Mouse (Mus musculus) retina, adult 2 months (tissue): ENCODE measurements around the gene Klf7.
A peak's percentile ranks its signal among the peaks of the same experiment; 100 is the strongest.

Experiments used
- DNase-seq: peaks from one replicate; pipeline ENCODE4 v3.0.0-alpha.2; 2012; ENCODE audit warnings: low read depth, low spot score

The Klf7 gene

GRCm38 (mm10) chr1:64104665-64105064 is 17.4 kb downstream of the Klf7 start:
- DNase-seq = no peak

- no peak for DNase-seq
Observed at GRCm38 (mm10) chr1:64101331-64101730, 20.8 kb downstream of the Klf7 start.

GRCm38 (mm10) chr1:64098800-64099199 is 23.3 kb downstream of the Klf7 start:
- no peak for DNase-seq

GRCm38 (mm10) chr1:64097640-64098287 is 24.3 kb downstream of the Klf7 start:
- no peak for DNase-seq

- DNase-seq = no peak
Observed at GRCm38 (mm10) chr1:64093018-64093417, 29.1 kb downstream of the Klf7 start.

GRCm38 (mm10) chr1:64091591-64091990 is 30.5 kb downstream of the Klf7 start:
- DNase-seq = no peak

GRCm38 (mm10) chr1:64090566-64090965 is 31.5 kb downstream of the Klf7 start:
- no peak for DNase-seq

GRCm38 (mm10) chr1:64089691-64090090 is 32.4 kb downstream of the Klf7 start:
- DNase-seq = no peak

- DNase-seq = no peak
Observed at GRCm38 (mm10) chr1:64088604-64089320, 33.3 kb downstream of the Klf7 start.

GRCm38 (mm10) chr1:64087657-64088603 is 34.2 kb downstream of the Klf7 start:
- DNase-seq = no peak

GRCm38 (mm10) chr1:64085875-64086274 is 36.2 kb downstream of the Klf7 start:
- DNase-seq = no peak

- no peak for DNase-seq
Observed at GRCm38 (mm10) chr1:64085361-64085760, 36.7 kb downstream of the Klf7 start.

GRCm38 (mm10) chr1:64084706-64085105 is 37.4 kb downstream of the Klf7 start:
- DNase-seq = no peak

- no peak for DNase-seq
Observed at GRCm38 (mm10) chr1:64081791-64082190, 40.3 kb downstream of the Klf7 start.

GRCm38 (mm10) chr1:64081217-64081616 is 40.9 kb downstream of the Klf7 start:
- DNase-seq = no peak

GRCm38 (mm10) chr1:64080263-64080662 is 41.8 kb downstream of the Klf7 start:
- no peak for DNase-seq

GRCm38 (mm10) chr1:64078747-64079211 is 43.3 kb downstream of the Klf7 start:
- peak; percentile 34 for DNase-seq

- DNase-seq = no peak
Observed at GRCm38 (mm10) chr1:64078011-64078746, 43.9 kb downstream of the Klf7 start.

GRCm38 (mm10) chr1:64074051-64074450 is 48.0 kb downstream of the Klf7 start:
- DNase-seq = no peak

- no peak for DNase-seq
Observed at GRCm38 (mm10) chr1:64070947-64071346, 51.1 kb downstream of the Klf7 start.
